Mouse (Mus musculus): Measurements from ENCODE around the gene Rab3il1.

Rab3il1 gene

GRCm38 (mm10) chr19:10040866-10041387, 39.5 kb downstream of the Rab3il1 start:
- DNase-seq (ENCODE audit: low spot score in 2 of 2) = no peak

- DNase-seq (ENCODE audit: low spot score in 2 of 2) = peak; percentile 60 to 63
These were observed 40.1 kb downstream of the Rab3il1 start, which contains the start of gene Fads3 for GRCm38 (mm10) chr19:10041388-10042148. Fads3 (plus strand) TSS chr19:10041569.

- no peak for DNase-seq (ENCODE audit: low spot score in 2 of 2)
These were observed 40.8 kb downstream of the Rab3il1 start for GRCm38 (mm10) chr19:10042232-10042631.

- DNase-seq (ENCODE audit: low spot score in 2 of 2) = no peak
These were observed 41.3 kb downstream of the Rab3il1 start for GRCm38 (mm10) chr19:10042816-10043215.

- DNase-seq (ENCODE audit: low spot score in 2 of 2) = no peak
These were observed 42.2 kb downstream of the Rab3il1 start for GRCm38 (mm10) chr19:10043643-10044042.

- no peak for DNase-seq (ENCODE audit: low spot score in 2 of 2)
These were observed 44.2 kb downstream of the Rab3il1 start for GRCm38 (mm10) chr19:10045707-10046106.

GRCm38 (mm10) chr19:10046346-10046745, 44.9 kb downstream of the Rab3il1 start:
- DNase-seq (ENCODE audit: low spot score in 2 of 2) = no peak

- no peak for DNase-seq (ENCODE audit: low spot score in 2 of 2)
These were observed 45.5 kb downstream of the Rab3il1 start for GRCm38 (mm10) chr19:10046983-10047382.

GRCm38 (mm10) chr19:10049533-10049932, 48.1 kb downstream of the Rab3il1 start:
- DNase-seq (ENCODE audit: low spot score in 2 of 2) = no peak

GRCm38 (mm10) chr19:10050438-10050837, 49.0 kb downstream of the Rab3il1 start:
- DNase-seq (ENCODE audit: low spot score in 2 of 2) = no peak

GRCm38 (mm10) chr19:10052698-10053097, 51.2 kb downstream of the Rab3il1 start:
- DNase-seq (ENCODE audit: low spot score in 2 of 2) = no peak

GRCm38 (mm10) chr19:10053692-10054260, 52.3 kb downstream of the Rab3il1 start:
- no peak for DNase-seq (ENCODE audit: low spot score in 2 of 2)

- DNase-seq (ENCODE audit: low spot score in 2 of 2) = no peak
These were observed 53.0 kb downstream of the Rab3il1 start for GRCm38 (mm10) chr19:10054361-10055075.

GRCm38 (mm10) chr19:10055261-10055660, 53.8 kb downstream of the Rab3il1 start:
- DNase-seq (ENCODE audit: low spot score in 2 of 2) = no peak

- no peak for DNase-seq (ENCODE audit: low spot score in 2 of 2)
These were observed 54.6 kb downstream of the Rab3il1 start for GRCm38 (mm10) chr19:10055783-10056660.

- DNase-seq (ENCODE audit: low spot score in 2 of 2) = no peak
These were observed 55.2 kb downstream of the Rab3il1 start for GRCm38 (mm10) chr19:10056686-10057085.

- no peak for DNase-seq (ENCODE audit: low spot score in 2 of 2)
These were observed 56.2 kb downstream of the Rab3il1 start for GRCm38 (mm10) chr19:10057486-10058351.

GRCm38 (mm10) chr19:10058352-10058825, 56.9 kb downstream of the Rab3il1 start:
- DNase-seq (ENCODE audit: low spot score in 2 of 2) = no peak

GRCm38 (mm10) chr19:10058876-10059427, 57.5 kb downstream of the Rab3il1 start:
- no peak for DNase-seq (ENCODE audit: low spot score in 2 of 2)

Data from right cerebral cortex, postnatal 36 days (tissue).